Mouse (Mus musculus) embryonic facial prominence, embryonic 14.5 days (tissue): ENCODE data around the gene Fam117a. TPM values are rescaled to one million over a fixed set of nuclear protein-coding genes. Genes with fewer than 3 reads are reported as not detected.

ENCODE experiments used
- ATAC-seq: fragments of 200-750 bp; cut with Nextera tagmentation; 2 replicates; pipeline ENCODE4 v1.8.0; 2017; ENCODE audit warnings: low read depth, moderate number of reproducible peaks, moderate TSS enrichment
- DNase-seq: peaks from one replicate; pipeline ENCODE4 v3.0.0-alpha.2; 2015; ENCODE audit warnings: low spot score
- H3K27ac ChIP-seq: fragments of 300-500 bp; sonication (generic); replicated peaks from 2 replicates; pipeline ENCODE4 v1.5.1; 2014; ENCODE audit warnings: low read depth, mild to moderate bottlenecking, low read length, moderate library complexity
- H3K27me3 ChIP-seq: fragments of 300-500 bp; sonication (generic); replicated peaks from 2 replicates; pipeline ENCODE4 v1.6.1; 2014; ENCODE audit warnings: low read length; ENCODE audit not compliant: control insufficient read depth, insufficient read depth
- H3K36me3 ChIP-seq: fragments of 300-500 bp; sonication (generic); 2 replicates; pipeline ENCODE4 v1.6.1; 2014; ENCODE audit warnings: low read length, mixed read lengths; ENCODE audit not compliant: control insufficient read depth, insufficient read depth
- H3K4me1 ChIP-seq: fragments of 300-500 bp; sonication (generic); 2 replicates; pipeline ENCODE4 v1.6.1; 2014; ENCODE audit warnings: antibody characterized with exemption, low read length; ENCODE audit not compliant: control insufficient read depth, insufficient read depth
- H3K4me2 ChIP-seq: fragments of 300-500 bp; sonication (generic); 2 replicates; pipeline ENCODE4 v1.6.1; 2014; ENCODE audit warnings: low read depth, mild to moderate bottlenecking, low read length, moderate library complexity, mixed read lengths
- H3K4me3 ChIP-seq: fragments of 300-500 bp; sonication (generic); 2 replicates; pipeline ENCODE4 v1.5.1; 2014; ENCODE audit warnings: low read depth, mild to moderate bottlenecking, low read length
- H3K9ac ChIP-seq: fragments of 300-500 bp; sonication (generic); 2 replicates; pipeline ENCODE4 v1.6.1; 2014; ENCODE audit warnings: low read depth, mild to moderate bottlenecking, low read length, moderate library complexity, mixed read lengths
- H3K9me3 ChIP-seq: fragments of 300-500 bp; sonication (generic); 2 replicates; pipeline ENCODE4 v1.6.1; 2016; ENCODE audit warnings: low read length; ENCODE audit not compliant: control insufficient read depth
- WGBS: fragments of 180-500 bp; shearing (Covaris S2); extraction: QIAGEN DNeasy Blood & Tissue Kit; methylation state at CpG from one replicate; pipeline ENCODE4 v1.1.7; 2014; 5-methylcytosine and 5-hydroxymethylcytosine counted together
- polyA plus RNA-seq: library from polyadenylated mRNA; unstranded; fragments of >200 nt; fragmentation: Nextera tagmentation; extraction: Ambion mirVana; gene quantifications from 2 replicates; pipeline ENCODE4 v1.2.1, GENCODE M21; 2014

The Fam117a gene
- polyA plus RNA-seq, 1 experiment from 2014 or later: 15.5 TPM

DNA sequence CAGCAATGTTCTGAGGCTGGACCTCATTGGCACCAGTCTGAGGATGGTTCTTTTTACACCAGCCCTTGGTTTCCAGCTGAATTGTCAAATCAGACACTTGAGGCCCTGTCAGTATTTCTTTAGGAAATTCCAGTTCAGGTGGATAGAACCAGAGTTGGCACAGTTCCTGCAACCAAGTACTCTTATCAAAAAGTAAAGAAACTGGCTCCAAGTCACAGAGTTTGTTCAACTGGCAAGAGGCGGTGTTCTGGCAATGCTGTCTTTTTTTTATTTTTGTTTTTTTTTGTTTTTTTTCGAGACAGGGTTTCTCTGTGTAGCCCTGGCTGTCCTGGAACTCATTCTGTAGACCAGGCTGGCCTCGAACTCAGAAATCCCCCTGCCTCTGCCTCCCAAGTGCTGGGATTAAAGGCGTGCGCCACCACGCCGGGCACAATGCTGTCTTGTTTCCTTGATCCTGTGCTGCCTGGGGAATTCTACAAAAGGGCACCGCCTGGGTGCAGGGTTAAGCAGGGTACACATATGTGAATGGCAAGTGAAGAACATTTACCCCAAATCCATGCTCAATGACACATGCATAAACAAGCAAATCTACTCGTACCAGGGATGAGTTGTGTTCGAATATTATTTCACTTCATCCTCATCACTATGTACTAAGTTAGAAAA lies 72.8 kb downstream of the Fam117a start:
- Histone ChIP-seq H3K4me2 (no peak overlapping the region), H3K27ac (no peak overlapping the region), H3K9ac (no peak overlapping the region), H3K36me3 (no peaks in the 10 kb centered on the region), H3K27me3 (no peaks in the 10 kb centered on the region), H3K4me3 (no peak overlapping the region), H3K4me1 (peaks cover 6% of the 10 kb centered on the region; the same call in 1 of the 2 replicates), H3K9me3 (no peaks in the 10 kb centered on the region)
- WGBS: 86% methylated on average over 10 of the region's 10 CpGs
- DNase-seq (no peak), ATAC-seq (no peak)

DNA sequence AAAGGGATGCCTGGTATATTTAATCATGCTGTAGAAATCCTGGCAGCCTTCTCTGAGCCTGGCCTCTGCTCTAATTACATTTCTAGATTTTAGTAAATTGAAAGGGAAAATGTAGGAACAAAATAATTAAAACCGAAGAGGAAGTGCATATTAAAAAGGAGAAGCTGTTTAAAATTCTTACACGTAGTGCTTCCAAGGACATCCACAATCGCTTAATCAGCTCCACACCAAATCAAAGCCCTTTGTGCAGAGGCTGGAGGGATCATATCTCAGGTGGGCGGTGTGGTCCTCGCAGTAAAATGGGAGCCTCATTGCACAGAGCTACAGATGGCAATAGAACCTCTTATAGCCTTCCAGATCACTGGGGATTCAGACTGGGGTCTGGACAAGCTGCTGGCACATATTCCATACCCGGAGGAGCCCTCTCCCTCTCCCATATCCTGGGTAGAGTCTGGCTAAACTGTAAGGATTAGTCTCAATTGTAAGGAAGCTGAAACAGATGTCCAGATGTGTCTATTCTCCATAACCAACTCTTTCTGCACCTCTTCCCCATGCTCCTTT lies 74.7 kb downstream of the Fam117a start:
- Histone ChIP-seq H3K27ac (peak overlapping the region; percentile 21; the same call in 1 of the 2 replicates), H3K36me3 (no peaks in the 10 kb centered on the region), H3K4me1 (peaks cover 19% of the 10 kb centered on the region), H3K27me3 (no peaks in the 10 kb centered on the region), H3K4me3 (no peak overlapping the region), H3K4me2 (no peak overlapping the region), H3K9ac (no peak overlapping the region), H3K9me3 (no peaks in the 10 kb centered on the region)
- no peak for DNase-seq
- WGBS: 34% methylated on average over 6 of the region's 6 CpGs
- ATAC-seq: no peak

- Histone ChIP-seq H3K4me2 (no peak overlapping the region), H3K9ac (no peak overlapping the region), H3K36me3 (no peaks in the 10 kb centered on the region), H3K27me3 (no peaks in the 10 kb centered on the region), H3K9me3 (no peaks in the 10 kb centered on the region), H3K4me3 (no peak overlapping the region), H3K27ac (no peak overlapping the region), H3K4me1 (peaks cover 19% of the 10 kb centered on the region)
- DNase-seq: no peak
- WGBS: 70% methylated on average over 3 of the region's 3 CpGs
- ATAC-seq: no peak
Observed at GRCm38 (mm10) chr11:95412615-95413014, 75.8 kb downstream of the Fam117a start.

DNA sequence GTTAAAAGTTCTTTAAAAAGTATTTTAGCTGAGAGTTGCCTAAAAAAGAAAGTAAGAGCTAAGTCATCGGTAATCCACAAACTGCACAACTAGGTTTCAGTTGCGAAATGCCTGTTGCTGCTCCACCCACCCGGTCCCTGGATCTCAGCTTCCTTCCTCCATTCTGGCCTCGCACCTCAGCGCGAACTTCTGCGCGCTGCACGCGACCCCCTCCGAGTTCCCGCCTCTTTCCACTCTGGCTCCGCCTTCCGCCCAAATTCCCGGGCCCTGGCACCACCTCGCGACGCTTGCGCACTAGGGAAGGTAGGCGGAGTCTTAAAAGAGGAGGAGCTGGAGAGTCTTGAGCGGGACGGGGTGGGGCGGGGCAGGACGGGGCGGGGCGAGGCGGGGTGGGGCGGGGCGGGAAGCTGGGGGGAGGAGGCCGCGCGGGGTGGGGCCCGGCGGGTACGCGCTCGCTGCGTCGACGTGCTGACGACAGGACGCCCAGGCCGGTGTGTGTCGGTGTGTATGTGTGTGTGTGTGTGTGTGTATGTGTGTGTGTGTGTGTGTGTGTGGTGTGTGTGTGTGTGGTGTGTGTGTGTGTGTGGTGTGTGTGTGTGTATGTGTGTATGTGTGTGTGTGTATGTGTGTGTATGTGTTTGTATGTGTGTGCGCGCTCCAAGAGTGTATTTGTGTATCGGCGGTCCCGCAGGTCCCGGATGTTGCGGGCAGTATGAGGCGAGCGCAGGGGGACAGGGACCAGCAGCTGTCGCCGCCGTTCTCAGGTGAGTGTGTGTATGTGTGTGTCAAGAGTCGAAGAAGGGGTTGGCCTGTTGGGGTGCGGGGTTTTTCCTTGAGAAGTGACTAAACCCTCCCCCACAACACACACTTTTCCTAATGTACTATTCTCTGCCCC lies 77.1 kb downstream of the Fam117a start, which contains the start of gene Spop:
Gene Spop (plus strand): TSS at position 440 of the 895 bp plus-strand sequence.
- WGBS: 2% methylated on average over 41 of the region's 58 CpGs
- no peaks in the 10 kb centered on the region for H3K36me3 ChIP-seq
- H3K27me3 ChIP-seq: no peaks in the 10 kb centered on the region
- DNase-seq: peak; percentile 96
- H3K4me2 ChIP-seq: peak within 1 kb of the TSS; percentile 82
- peak within 1 kb of the TSS; percentile 75 for H3K4me3 ChIP-seq
- ATAC-seq: peak; percentile 86
- peak within 1 kb of the TSS; percentile 97 for H3K27ac ChIP-seq
- H3K9ac ChIP-seq: peak within 1 kb of the TSS; percentile 80
- peaks cover 19% of the 10 kb centered on the region for H3K4me1 ChIP-seq
- no peaks in the 10 kb centered on the region for H3K9me3 ChIP-seq

GRCm38 (mm10) chr11:95414536-95415161 lies 77.8 kb downstream of the Fam117a start:
- no peaks in the 10 kb centered on the region for H3K9me3 ChIP-seq
- no peaks in the 10 kb centered on the region for H3K27me3 ChIP-seq
- H3K4me3 ChIP-seq: peak overlapping the region; percentile 75
- H3K36me3 ChIP-seq: no peaks in the 10 kb centered on the region
- ATAC-seq (peak; percentile 92), DNase-seq (peak; percentile 98)
- peak overlapping the region; percentile 97 for H3K27ac ChIP-seq
- peak overlapping the region; percentile 80 for H3K9ac ChIP-seq
- WGBS: under 1% methylated on average over 28 of the region's 28 CpGs
- H3K4me1 ChIP-seq: peaks cover 19% of the 10 kb centered on the region
- H3K4me2 ChIP-seq: peak overlapping the region; percentile 82

DNA sequence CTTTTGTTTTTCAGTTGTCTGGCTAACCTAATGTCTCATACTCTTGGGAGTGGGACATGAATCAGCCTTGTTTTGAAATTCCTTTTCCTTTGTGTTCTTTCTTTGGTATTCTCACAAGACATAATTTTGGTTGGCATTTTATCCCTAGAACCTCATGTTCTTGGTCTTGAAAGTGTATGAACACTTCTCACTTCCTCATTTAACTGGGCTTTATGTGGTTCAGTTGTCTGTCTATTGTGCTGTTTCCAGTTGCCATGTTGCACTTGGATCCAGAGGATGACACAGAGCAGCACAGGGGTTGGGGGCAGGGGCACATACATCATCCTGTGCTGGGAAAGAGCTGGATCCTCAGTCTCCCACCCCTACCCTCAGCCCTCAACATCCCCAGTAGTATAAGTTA lies 79.1 kb downstream of the Fam117a start:
- Histone ChIP-seq H3K36me3 (no peaks in the 10 kb centered on the region), H3K9ac (no peak overlapping the region), H3K4me1 (peaks cover 19% of the 10 kb centered on the region), H3K27me3 (no peaks in the 10 kb centered on the region), H3K27ac (no peak overlapping the region), H3K4me3 (0 out of 2 replicates have a peak overlapping the region, but pooled peaks have one; percentile 75), H3K9me3 (no peaks in the 10 kb centered on the region), H3K4me2 (peak overlapping the region; percentile 82)
- no peak for DNase-seq
- no peak for ATAC-seq

- H3K4me3 ChIP-seq: no peak overlapping the region
- peaks cover 14% of the 10 kb centered on the region for H3K4me1 ChIP-seq
- H3K9ac ChIP-seq: no peak overlapping the region
- no peaks in the 10 kb centered on the region for H3K9me3 ChIP-seq
- H3K27me3 ChIP-seq: no peaks in the 10 kb centered on the region
- H3K27ac ChIP-seq: no peak overlapping the region
- ATAC-seq (no peak), DNase-seq (no peak)
- WGBS: 90% methylated on average over 5 of the region's 5 CpGs
- H3K4me2 ChIP-seq: no peak overlapping the region
- no peaks in the 10 kb centered on the region for H3K36me3 ChIP-seq
Observed at GRCm38 (mm10) chr11:95417341-95417740, 80.5 kb downstream of the Fam117a start.

DNA sequence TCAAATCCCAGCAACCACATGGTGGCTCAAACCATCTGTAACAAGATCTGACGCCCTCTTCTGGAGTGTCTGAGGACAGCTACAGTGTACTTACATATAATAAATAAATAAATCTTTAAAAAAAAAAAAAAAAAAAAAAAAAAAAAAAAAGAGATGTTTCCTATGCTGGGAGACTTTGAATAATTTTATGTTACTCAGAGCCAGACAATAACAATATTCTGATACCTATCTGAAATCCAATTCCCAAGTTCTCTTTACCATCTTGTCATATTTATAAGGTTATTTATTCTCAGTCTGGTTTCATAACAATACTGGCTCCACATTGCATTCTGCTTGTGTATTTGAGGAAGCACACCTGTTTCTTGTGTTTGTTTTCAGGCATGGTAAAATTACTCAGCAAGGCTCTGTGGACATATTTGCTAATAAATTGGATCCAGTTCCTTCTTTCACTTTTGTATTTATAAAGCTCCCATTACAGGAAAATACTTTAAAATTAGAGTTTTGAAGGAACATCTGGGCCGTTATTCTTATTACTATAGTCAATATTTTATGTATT lies 84.1 kb downstream of the Fam117a start:
- peaks cover 4% of the 10 kb centered on the region for H3K4me1 ChIP-seq
- 68% methylated on average over 2 of the region's 2 CpGs for WGBS
- no peak overlapping the region for H3K4me3 ChIP-seq
- H3K9ac ChIP-seq: no peak overlapping the region
- no peak overlapping the region for H3K27ac ChIP-seq
- DNase-seq (no peak), ATAC-seq (no peak)
- H3K4me2 ChIP-seq: no peak overlapping the region
- no peaks in the 10 kb centered on the region for H3K9me3 ChIP-seq
- H3K36me3 ChIP-seq: no peaks in the 10 kb centered on the region
- H3K27me3 ChIP-seq: no peaks in the 10 kb centered on the region
